Mouse (Mus musculus) c-Kit-negative CD71-positive TER-119-positive erythroid progenitor cells, embryonic 14.5 days (primary cell): ENCODE data around the gene Ugt1a8.
A peak's percentile ranks its signal among the peaks of the same experiment; 100 is the strongest.
"Not testable (repeated sequence)": the region's sequence is repeated elsewhere in the genome, so short reads cannot be mapped to it uniquely, and the experiment has no call there.

Source experiments
- DNase-seq: peaks from one replicate; pipeline ENCODE4 v3.0.0-alpha.2; 2013; ENCODE audit warnings: low read depth, low spot score

Ugt1a8 gene

DNA sequence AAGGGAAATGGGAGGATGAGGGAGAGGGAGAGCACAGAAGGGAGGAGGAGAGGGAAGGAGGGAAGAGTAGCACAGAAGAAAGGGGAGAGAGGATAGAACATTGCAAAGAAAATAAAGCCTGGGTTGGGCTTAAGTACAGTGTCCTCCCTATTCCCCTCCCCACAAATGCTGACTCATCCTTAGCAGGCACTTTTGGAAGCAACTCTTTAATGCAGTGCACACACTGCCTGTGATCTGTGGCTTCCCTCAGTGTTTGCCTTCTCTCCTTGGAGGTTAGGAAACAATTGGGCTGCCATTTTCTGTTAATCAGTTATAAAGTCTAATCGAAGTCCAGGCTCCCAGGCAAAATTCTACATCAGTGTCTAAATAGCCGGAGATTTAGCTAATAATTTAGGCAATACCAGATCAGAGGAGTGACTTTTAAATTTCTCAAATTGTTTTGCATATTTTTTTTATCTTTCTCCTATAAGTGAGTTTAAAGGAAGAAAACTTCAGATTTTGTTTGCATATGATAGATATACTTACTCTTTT is 21.5 kb downstream of the Ugt1a8 start:
- not testable (repeated sequence) for DNase-seq

DNA sequence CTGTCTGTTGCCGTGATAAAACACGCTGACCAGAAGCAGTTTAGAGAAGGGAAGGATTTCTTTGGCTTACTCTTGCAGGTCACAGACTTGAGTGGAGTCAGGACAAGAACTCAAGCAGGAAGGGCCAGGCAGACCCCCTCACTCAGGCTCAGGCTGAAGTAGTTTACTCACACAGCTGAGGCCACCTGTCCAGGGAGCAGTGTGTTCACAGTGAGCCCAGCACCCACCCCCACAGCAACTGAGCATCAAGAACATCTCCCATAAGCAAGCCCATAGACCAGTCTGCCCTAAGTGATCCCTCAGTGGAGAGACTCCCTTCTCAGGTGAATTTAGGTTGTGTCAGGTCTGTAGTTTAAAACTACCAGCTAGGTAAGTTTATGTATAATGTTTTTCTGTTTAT is 22.0 kb downstream of the Ugt1a8 start:
- DNase-seq: not testable (repeated sequence)

DNA sequence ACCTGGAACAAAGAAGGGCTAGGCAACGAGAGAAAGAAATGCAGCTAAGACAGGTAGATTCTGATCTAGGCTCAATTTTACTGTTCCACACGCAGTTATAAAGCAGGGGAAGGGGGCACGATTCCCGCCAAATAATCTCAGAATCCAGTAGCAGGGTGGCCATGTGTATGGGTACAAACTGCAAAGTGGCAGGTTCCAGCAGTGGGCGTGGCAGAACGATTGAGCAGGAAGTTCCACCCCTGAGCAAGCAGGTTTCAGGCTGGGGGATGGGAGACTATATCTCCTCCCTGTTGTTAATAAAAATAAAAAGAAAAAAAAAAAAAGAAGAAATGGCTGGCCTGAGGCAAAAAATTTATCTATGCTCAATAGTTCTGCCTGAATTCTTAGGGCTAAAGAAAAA is 25.2 kb downstream of the Ugt1a8 start:
- DNase-seq: not testable (repeated sequence)

DNA sequence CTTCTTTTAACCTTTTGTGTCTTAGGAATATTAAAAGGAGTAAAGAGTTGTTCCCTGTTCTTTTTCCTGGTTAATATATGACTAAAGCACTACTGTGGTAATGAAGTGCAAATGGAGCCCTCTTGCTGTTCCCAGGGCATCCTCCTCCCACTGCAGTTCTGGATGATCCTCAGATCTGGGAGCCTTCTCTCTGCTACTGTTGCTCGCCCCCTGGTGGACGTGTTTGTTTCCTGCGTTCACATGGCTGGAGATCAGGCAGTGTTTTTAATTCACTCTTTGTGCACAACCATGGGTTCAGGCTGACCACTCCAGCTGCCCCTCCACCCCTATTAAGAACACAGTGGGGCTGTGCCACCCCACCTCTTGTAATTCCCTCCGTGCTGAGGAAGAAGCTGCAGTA is 32.9 kb downstream of the Ugt1a8 start:
- DNase-seq: not testable (repeated sequence)

DNA sequence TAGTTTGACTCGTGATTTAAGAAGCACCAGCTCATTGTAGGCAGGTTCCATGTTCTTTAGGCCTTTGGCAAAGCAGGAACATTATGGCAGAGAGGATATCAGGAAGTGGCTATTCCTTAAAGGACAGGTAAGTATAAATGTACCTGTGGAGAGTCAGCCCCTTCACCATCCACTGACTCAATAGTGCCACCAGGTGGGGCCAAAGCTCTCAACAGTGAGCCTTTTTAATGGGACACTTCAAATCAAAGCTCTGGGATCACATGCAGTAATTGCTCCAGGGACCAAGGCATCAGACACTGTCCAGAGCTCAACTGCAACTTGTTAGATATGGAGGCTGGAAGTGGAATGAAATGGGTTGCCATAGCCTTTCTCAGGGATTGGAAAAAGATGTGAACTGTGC is 33.9 kb downstream of the Ugt1a8 start:
- DNase-seq: not testable (repeated sequence)

DNA sequence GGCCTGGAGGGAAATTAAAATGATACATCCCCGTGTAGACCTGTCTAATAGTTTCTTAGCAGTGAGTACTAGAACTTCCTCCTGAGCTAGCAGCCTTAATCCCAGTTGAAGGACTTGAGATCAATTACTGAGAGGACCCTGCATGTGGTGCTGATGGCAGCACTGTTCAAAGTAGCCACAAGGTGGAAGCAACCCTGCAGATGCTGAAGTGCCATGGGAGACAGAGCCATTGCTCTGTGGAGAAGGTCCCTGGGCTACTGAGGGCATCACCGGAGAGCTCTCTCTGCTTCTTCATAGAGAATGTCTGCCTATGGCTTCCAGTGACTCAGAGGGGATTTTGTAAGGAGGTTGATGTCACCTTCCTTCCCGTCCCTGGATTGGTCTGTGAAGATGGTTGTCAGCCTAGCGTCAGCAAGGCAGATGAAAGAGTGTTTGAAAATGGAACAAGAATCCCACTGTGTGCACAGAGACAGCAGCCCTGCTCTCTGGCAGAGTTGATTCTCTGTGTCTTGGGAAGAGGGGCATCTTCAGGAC is 38.3 kb downstream of the Ugt1a8 start:
- DNase-seq: not testable (repeated sequence)

DNA sequence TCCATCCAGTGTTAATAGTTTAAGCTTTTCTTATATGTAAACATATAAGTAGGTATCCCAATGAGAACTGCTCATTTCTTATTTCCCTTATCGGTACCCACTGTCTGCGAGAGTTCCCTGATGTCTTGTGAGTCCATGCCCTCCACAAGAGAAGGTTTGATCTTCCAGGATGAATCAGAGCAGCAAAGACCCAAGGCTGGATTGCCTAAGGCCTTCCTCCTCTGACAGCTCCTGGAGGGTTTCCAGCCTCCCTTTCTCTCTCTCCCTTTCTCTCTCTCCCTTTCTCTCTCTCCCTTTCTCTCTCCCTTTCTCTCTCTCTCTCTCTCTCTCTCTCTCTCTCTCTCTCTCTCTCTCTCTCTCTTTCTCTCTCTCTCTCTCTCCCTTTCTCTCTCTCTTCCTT is 41.5 kb downstream of the Ugt1a8 start:
- not testable (repeated sequence) for DNase-seq

DNA sequence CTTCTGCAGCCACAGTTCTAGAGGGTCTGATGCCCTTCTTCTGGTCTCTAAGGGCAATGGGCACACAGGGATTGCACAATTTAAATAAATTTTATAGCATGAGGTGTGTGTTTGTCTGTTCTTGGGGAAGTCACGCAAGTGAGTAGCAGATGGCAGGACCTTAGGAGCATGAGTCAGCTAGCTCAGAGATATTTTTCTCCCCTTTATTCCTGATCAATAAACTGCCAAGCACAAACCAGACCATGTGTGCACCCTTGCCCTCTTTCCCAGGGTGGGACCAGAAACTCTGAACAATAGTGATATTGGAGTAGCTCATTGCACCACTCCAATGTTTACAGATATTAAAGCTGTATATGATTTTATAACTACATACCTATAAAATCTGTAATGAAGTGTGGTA is 42.6 kb downstream of the Ugt1a8 start:
- DNase-seq: not testable (repeated sequence)

DNA sequence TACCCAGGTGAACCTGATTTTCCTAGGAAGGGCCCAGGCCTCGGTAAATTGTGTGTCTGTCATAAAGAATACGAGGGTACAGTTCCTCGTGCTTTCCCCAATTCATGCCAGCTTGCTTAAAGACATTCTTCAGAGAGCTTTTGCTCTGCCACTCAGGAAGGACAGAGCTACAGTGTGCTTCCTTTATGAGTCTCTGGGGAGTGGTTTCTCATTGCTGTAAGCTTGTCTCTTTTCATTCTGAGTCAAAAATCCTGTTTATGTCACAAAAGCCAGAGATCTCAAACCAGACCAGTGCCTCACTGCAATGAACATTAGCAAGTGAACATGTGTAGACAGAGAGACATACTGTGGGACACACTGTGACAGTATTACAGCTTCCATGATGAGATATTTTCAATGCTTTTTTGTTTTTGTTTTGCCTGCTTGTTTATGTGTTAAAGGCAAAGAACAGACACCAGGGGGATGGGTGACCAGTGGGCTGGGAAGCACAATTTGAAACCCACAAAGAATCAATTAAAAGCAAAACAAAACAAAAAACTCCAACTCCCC is 46.4 kb downstream of the Ugt1a8 start:
- no peak for DNase-seq

DNA sequence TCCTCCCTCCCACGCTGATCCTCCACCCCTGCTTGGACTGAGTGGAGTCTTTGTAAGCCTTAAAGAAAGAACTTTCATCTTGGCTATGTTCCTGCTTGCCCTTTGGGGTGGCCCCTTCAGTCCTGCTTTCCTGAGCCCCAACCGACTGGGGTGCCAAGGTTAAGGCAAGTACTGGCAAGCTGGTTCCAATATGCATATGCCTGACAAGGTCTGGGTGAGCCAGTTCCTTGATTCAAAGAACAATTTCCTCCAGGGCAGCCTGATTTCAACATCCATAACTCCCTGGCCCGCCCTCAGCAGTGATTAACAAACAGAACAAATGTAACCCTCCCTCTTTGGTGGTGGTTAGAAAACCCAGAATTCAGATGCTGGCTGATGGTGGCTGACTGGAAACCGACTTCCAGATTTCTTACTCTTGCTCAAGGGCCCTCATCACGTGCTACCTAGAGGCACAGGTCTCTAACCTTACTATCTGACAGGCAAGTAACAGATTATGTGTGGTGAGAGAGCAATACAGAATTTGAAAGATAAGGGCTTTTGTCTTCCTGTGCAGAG is 46.9 kb downstream of the Ugt1a8 start, which contains the start of gene Ugt1a6a:
Ugt1a6a (plus strand) TSS at position 353 of the 555 bp plus-strand sequence.
- not testable (repeated sequence) for DNase-seq

DNA sequence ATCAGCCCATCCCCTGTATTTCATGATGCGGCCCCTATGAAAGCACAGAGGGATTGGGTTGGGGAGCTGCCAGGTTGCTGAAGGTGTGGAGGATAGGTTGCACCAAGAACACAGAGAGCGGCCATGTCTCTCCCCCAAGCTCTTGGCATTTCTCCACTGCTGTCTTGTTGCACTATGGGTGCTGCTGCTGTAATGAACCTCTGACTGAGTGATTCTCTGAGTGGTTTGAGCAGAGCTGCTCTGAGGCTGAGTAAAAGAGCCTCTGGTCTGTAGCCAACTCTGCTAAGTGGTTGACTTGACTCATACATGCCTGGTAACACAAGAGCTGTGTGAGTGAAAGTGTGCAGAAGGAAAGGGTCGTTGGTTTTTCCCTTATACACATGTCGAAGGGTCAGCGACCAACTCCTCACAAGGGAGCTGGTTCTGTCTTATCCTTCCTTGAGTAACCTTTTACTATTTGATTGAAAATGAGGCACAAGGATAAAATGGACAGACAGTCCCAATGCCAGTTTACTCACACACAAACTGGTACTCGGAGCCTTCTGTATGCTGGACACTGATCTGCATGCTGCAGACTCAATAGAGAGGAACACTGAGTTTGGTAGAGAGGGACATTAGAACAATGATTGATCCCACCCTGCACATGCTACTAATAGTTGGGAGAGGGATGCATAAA is 47.8 kb downstream of the Ugt1a8 start:
- not testable (repeated sequence) for DNase-seq

DNA sequence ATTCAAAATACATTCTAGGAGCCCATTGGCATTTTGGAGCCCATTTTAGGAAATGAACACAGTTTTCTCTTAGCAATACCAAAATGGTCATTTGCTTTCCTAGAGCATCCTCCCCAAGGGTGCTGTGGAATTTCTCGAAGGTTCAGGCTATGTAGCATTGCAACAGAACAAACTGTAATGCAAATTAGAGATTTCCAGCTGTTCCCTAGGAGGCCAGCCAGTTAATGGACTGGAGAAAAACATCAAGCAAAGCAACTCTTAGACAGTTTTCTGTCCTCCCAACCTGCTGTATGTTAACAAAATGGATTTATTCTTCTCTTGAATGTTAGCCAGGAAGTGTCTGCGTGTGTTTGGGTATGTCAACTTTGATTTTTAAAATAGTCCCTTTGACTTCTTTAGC is 49.0 kb downstream of the Ugt1a8 start:
- DNase-seq: no peak

DNA sequence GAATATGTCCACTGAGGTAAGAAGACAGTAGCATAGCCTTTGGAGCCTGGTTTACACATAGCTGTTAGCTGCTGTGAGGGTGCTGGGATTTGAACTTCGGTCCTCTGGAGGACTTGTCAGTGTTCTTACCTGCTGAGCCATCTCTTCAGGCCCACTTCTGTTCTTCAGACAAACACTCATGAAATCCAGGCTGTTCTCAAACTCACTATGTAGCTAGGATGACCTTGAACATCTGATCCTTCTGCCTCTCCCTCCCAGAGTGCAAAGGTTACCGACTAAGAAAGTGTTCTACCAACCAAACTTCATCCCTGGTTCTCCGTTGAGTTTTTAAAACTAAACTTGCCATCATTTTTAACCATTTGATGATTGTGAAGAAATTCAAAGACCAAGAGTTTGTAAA is 49.7 kb downstream of the Ugt1a8 start:
- DNase-seq: no peak

DNA sequence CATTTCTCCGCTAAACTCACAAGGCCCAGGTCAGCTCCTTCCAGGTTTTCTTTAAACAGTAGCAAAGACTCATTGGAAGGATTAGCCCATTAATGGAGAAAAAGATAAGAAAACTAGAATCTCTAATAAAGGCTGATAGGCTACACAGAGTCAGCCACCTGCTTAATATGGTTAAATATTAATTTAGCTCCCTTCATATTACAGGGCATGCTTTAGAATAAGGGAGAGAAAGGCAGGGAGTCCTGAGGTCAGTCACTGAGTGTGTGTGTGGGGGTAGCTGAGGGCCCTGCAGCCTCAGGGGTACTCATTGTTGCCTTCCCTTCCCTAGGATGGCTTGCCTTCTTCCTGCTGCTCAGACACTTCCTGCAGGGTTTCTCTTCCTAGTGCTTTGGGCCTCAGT is 50.5 kb downstream of the Ugt1a8 start:
- DNase-seq: no peak

DNA sequence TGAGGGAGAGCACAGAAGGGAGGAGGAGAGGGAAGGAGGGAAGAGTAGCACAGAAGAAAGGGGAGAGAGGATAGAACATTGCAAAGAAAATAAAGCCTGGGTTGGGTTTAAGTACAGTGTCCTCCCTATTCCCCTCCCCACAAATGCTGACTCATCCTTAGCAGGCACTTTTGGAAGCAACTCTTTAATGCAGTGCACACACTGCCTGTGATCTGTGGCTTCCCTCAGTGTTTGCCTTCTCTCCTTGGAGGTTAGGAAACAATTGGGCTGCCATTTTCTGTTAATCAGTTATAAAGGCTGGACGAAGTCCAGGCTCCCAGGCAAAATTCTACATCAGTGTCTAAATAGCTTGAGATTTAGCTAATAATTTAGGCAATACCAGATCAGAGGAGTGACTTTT is 52.9 kb downstream of the Ugt1a8 start:
- not testable (repeated sequence) for DNase-seq

DNA sequence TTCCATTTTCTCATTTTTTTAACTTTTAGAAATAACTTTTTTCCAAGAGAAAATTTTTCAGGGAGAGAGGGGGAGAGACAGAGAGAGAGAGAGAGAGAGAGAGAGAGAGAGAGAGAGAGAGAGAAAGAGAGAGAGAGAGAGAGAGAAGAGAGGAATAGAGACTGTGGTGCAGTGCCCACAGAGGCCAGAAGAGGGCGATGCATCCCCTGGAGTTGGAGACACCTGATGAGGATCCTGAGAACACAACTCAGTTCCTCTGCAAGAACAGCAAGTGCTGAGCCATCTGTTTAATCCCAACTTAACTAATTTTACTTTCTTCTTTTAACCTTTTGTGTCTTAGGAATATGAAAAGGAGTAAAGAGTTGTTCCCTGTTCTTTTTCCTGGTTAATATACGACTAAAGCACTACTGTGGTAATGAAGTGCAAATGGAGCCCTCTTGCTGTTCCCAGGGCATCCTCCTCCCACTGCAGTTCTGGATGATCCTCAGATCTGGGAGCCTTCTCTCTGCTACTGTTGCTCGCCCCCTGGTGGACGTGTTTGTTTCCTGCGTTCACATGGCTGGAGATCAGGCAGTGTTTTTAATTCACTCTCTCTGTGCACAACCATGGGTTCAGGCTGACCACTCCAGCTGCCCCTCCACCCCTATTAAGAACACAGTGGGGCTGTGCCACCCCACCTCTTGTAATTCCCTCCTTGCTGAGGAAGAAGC is 56.5 kb downstream of the Ugt1a8 start:
- peak; percentile 11 for DNase-seq

DNA sequence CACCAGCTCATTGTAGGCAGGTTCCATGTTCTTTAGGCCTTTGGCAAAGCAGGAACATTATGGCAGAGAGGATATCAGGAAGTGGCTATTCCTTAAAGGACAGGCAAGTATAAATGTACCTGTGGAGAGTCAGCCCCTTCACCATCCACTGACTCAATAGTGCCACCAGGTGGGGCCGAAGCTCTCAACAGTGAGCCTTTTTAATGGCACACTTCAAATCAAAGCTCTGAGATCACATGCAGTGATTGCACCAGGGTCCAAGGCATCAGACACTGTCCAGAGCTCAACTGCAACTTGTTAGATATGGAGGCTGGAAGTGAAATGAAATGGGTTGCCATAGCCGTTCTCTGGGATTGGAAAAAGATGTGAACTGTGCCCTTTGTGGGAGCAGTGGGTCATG is 57.7 kb downstream of the Ugt1a8 start:
- DNase-seq: not testable (repeated sequence)

DNA sequence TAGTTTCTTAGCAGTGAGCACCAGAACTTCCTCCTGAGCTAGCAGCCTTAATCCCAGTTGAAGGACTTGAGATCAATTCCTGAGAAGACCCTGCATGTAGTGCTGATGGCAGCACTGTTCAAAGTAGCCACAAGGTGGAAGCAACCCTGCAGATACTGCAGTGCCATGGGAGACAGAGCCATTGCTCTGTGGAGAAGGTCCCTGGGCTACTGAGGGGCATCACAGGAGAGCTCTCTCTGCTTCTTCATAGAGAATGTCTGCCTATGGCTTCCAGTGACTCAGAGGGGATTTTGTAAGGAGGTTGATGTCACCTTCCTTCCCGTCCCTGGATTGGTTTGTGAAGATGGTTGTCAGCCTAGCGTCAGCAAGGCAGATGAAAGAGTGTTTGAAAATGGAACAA is 62.5 kb downstream of the Ugt1a8 start:
- DNase-seq: not testable (repeated sequence)

DNA sequence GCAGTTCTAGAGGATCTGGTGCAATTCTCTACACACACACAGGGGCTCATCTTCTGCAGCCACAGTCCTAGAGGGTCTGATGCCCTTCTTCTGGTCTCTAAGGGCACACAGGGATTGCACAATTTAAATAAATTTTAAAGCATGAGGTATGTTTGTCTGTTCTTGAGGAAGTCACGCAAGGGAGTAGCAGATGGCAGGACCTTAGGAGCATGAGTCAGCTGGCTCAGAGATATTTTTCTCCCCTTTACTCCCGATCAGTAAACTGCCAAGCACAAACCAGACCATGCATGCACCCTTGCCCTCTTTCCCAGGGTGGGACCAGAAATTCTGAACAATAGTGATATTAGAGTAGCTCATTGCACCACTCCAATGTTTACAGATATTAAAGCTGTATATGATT is 70.8 kb downstream of the Ugt1a8 start:
- no peak for DNase-seq

DNA sequence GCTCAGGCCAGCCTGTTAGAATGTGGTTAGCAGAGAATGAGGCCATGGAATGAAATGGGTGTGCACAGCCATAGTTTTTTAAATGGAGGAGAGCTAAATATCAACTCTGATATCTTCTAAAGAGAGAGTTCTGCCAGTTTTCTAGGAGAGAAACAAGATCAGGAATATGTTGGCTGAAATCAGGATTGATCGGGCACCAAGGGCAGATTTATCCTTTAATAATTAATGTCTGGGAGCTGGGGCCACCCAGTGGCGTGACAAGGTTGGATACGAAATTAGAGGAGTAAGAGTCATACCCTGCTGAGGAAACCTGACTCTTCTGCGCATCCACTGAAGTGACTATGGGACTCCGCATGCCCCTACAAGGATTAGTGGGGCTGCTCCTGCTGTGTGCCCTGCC is 78.1 kb downstream of the Ugt1a8 start, which contains the start of gene Ugt1a5:
Ugt1a5 (plus strand) TSS at position 302 of the 400 bp plus-strand sequence.
- DNase-seq: no peak

DNA sequence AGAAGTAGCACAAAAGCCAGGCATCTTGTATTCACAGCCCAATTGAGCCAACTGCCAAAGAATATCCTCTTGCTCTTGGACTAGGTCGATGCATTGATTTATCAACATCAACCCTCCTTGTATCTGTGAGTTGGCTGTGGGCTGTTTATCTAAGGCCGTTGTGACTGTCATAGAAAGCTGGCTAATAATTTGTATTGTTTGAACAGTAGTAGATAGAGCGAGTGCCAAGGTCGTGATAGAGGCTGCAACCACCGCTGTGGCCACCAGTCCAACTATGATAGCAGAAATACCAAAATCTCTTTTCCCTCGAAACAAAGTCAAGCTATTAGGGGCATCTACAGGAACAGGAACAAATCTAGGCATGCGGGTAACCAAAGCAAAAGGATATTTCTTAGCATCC is 84.6 kb downstream of the Ugt1a8 start:
- DNase-seq: not testable (repeated sequence)

DNA sequence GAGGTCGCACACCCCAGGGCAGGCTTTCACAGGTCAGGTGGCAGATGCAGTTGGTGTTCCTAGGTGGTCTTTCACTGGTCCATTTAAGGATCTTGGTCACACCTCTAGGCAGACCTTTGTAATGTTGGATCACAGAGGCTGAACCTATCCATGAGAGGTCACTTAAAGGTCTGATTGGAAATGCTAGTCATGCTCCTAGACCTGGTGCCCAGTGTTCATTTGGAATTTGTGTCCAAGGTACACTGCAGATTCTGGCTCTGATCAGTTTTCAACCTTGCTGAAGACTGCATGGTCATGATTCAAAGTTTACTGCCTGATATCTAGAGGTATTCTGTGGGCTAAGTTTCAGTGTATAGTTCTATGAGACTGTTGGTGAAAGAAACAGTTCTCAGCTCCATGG is 92.0 kb downstream of the Ugt1a8 start:
- DNase-seq: no peak
